Mouse (Mus musculus) CH12.LX (cell line): ENCODE results near the gene Mrtfb.

ENCODE experiments used
- CTCF ChIP-seq, 2 experiments: IDR thresholded peaks in 1 of 2; conservative IDR thresholded peaks in 1 of 2; 2 replicates each; pipeline ENCODE4 v1.5.1; 2011 to 2012; ENCODE audit warnings: low read depth in 2 of 2, low read length in 2 of 2, improper control_type of control experiment in 1 of 2, inconsistent platforms in 1 of 2, mild to moderate bottlenecking in 1 of 2, moderate library complexity in 1 of 2
- MAX ChIP-seq: IDR thresholded peaks from 2 replicates; pipeline ENCODE4 v1.6.1; 2011; ENCODE audit warnings: low read length, improper control_type of control experiment
- NELFE ChIP-seq: IDR thresholded peaks from 2 replicates; pipeline ENCODE4 v1.6.1; 2011; ENCODE audit warnings: low read depth, low read length, improper control_type of control experiment
- POLR2A ChIP-seq: IDR thresholded peaks from 2 replicates; pipeline ENCODE4 v1.6.1; 2011; ENCODE audit warnings: low read depth, mild to moderate bottlenecking, improper control_type of control experiment, low read length
- POLR2AphosphoS2 ChIP-seq: IDR thresholded peaks from 2 replicates; pipeline ENCODE4 v1.6.1; 2011; ENCODE audit warnings: low read depth, low read length, improper control_type of control experiment
- USF2 ChIP-seq: conservative IDR thresholded peaks from 2 replicates; pipeline ENCODE4 v1.6.1; 2011; ENCODE audit warnings: low read depth, low read length, improper control_type of control experiment
- ZMIZ1 ChIP-seq: IDR thresholded peaks from 2 replicates; pipeline ENCODE4 v1.6.1; 2012; ENCODE audit warnings: low read depth, mild to moderate bottlenecking, inconsistent platforms, low read length, improper control_type of control experiment
- ZNF384 ChIP-seq: IDR thresholded peaks from 2 replicates; pipeline ENCODE4 v1.6.1; 2012; ENCODE audit warnings: low read depth, low read length, improper control_type of control experiment, inconsistent platforms

- TF ChIP-seq CTCF (conservative IDR thresholded peaks at IDR 0.05 in 1 of 2, IDR thresholded peaks at IDR 0.05 in 1 of 2; ENCODE audit: low read depth in 2 of 2, low read length in 2 of 2) (no peak), ZMIZ1 (no peak), ZNF384 (no peak), POLR2A (no peak), MAX (no peak), USF2 (no peak), POLR2AphosphoS2 (no peak), NELFE (no peak)
These were observed 103.2 kb downstream of the Mrtfb start for GRCm38 (mm10) chr16:13359405-13359858.
